2 mouse cellular contexts compared by ENCODE assay signal in the genomic region with DNA sequence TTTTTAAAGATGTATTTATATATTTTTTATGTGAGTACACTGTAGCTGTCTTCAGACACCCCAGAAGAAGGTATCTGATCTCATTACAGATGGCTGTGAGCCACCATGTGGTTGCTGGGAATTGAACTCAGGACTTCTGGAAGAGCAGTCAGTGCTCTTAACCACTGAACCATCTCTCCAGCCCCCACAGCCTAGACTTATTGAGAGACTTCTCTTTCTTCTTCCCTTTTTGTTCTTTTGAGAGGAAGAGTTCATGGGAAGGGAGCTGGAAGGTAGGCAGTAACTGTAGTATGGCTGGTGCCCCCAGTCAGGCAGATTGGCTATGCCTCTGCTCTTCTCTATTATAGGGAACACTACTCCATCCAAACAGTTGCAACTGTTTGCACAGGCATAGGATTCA. TPM values are rescaled to one million over a fixed set of nuclear protein-coding genes. Genes with fewer than 3 reads are reported as not detected.
"Had no signal": no experiment of that assay in that cellular context is flagged by ENCODE, and none has a peak within 500 bp of the region (broad histone marks: within the 10 kb centered on the region; RNA-seq: fewer than 3 reads in every experiment).

No protein-coding gene starts in this region.

RNA-seq across cellular contexts. Expression of a gene that starts 38.9 kb away (rescaled TPM):
- total RNA-seq: gastrocnemius, adult 18-20 months; layer of hippocampus, adult 18-20 months had no signal
